In genomic region chr6:85346028-85346634, GRCm38 (mm10) we compare ENCODE assay signal across 8 mouse cellular contexts. TPM values are rescaled to one million over a fixed set of nuclear protein-coding genes. Genes with fewer than 3 reads are reported as not detected.
DNase-seq lines count a peak whose midpoint lies in the region; ATAC-seq and TF ChIP-seq lines count a peak whose summit lies in the region.

No protein-coding gene starts in this region.

- H3K9me3 ChIP-seq in embryonic facial prominence, embryonic 11.5 days (replicated peaks; ENCODE audit: control insufficient read depth, low read length): no peaks in the 10 kb centered on the region
- H3K9me3 ChIP-seq in limb, embryonic 13.5 days: no peaks in the 10 kb centered on the region
- no peaks in the 10 kb centered on the region for H3K9me3 ChIP-seq in midbrain, postnatal 0 days (ENCODE audit: low read length)

- no peak overlapping the region for H3K9ac ChIP-seq in embryonic facial prominence, embryonic 11.5 days (replicated peaks; ENCODE audit: low read length)
- H3K9ac ChIP-seq in limb, embryonic 13.5 days: no peak overlapping the region
- no peak overlapping the region for H3K9ac ChIP-seq in midbrain, postnatal 0 days (replicated peaks; ENCODE audit: low read length, poor library complexity, severe bottlenecking)

- H3K36me3 ChIP-seq in embryonic facial prominence, embryonic 11.5 days (replicated peaks; ENCODE audit: control insufficient read depth, insufficient read depth, low read depth, low read length): no peaks in the 10 kb centered on the region
- peaks cover 34% of the 10 kb centered on the region for H3K36me3 ChIP-seq in limb, embryonic 13.5 days
- peaks cover 31% of the 10 kb centered on the region for H3K36me3 ChIP-seq in midbrain, postnatal 0 days (ENCODE audit: insufficient read depth, low read length)

- no peak overlapping the region for H3K4me3 ChIP-seq in embryonic facial prominence, embryonic 11.5 days (ENCODE audit: low read depth, low read length)
- no peak overlapping the region for H3K4me3 ChIP-seq in limb, embryonic 13.5 days
- no peak overlapping the region for H3K4me3 ChIP-seq in midbrain, postnatal 0 days (ENCODE audit: low read depth, low read length)

- TF ChIP-seq CTCF in midbrain, postnatal 0 days (IDR thresholded peaks at IDR 0.05): peak; percentile 93

- H3K27me3 ChIP-seq in embryonic facial prominence, embryonic 11.5 days (ENCODE audit: control insufficient read depth, insufficient read depth, low read length): no peaks in the 10 kb centered on the region
- peaks cover 21% of the 10 kb centered on the region; the same call in 1 of the 2 replicates for H3K27me3 ChIP-seq in limb, embryonic 13.5 days
- no peaks in the 10 kb centered on the region for H3K27me3 ChIP-seq in midbrain, postnatal 0 days (ENCODE audit: insufficient read depth, low read length)

- peak; percentile 63; the same call in 1 of the 2 replicates for ATAC-seq in embryonic facial prominence, embryonic 11.5 days (replicated peaks; ENCODE audit: insufficient number of reproducible peaks, low FRiP score, low TSS enrichment, low read depth)
- ATAC-seq in limb, embryonic 13.5 days (ENCODE audit: low FRiP score, low read depth): peak; percentile 75; the same call in 1 of the 2 replicates
- peak; percentile 66 for ATAC-seq in midbrain, postnatal 0 days (ENCODE audit: low FRiP score)

- H3K4me2 ChIP-seq in embryonic facial prominence, embryonic 11.5 days (ENCODE audit: low read depth, low read length): no peak overlapping the region
- H3K4me2 ChIP-seq in limb, embryonic 13.5 days (replicated peaks): no peak overlapping the region
- H3K4me2 ChIP-seq in midbrain, postnatal 0 days (ENCODE audit: low read depth, low read length, poor library complexity, severe bottlenecking): no peak overlapping the region

- H3K27ac ChIP-seq in embryonic facial prominence, embryonic 11.5 days (replicated peaks; ENCODE audit: low read depth, low read length): no peak overlapping the region
- no peak overlapping the region for H3K27ac ChIP-seq in limb, embryonic 13.5 days
- H3K27ac ChIP-seq in midbrain, postnatal 0 days (ENCODE audit: low read depth, low read length): no peak overlapping the region

- 40% methylated on average over 6 of the region's 6 CpGs for WGBS in embryonic facial prominence, embryonic 11.5 days
- WGBS in limb, embryonic 13.5 days: 39% methylated on average over 6 of the region's 6 CpGs
- WGBS in midbrain, postnatal 0 days: 36% methylated on average over 6 of the region's 6 CpGs

- H3K4me1 ChIP-seq in embryonic facial prominence, embryonic 11.5 days (ENCODE audit: control insufficient read depth, insufficient read depth, low read length): no peaks in the 10 kb centered on the region
- no peaks in the 10 kb centered on the region for H3K4me1 ChIP-seq in limb, embryonic 13.5 days
- H3K4me1 ChIP-seq in midbrain, postnatal 0 days (ENCODE audit: insufficient read depth, low read length): no peaks in the 10 kb centered on the region

- DNase-seq in 416B (ENCODE audit: low read depth): peak; percentile 92
- DNase-seq in adrenal gland, postnatal 25 days: peak; percentile 83
- DNase-seq in embryonic facial prominence, embryonic 11.5 days (ENCODE audit: low spot score): peak; percentile 94
- peak; percentile 85 for DNase-seq in heart, adult 8-10 months (ENCODE audit: low spot score)
- peak; percentile 85 to 90 for DNase-seq in kidney, adult 8-10 months
- DNase-seq in midbrain, postnatal 0 days (ENCODE audit: low spot score): peak; percentile 96
- DNase-seq in spleen, postnatal 14 days (ENCODE audit: low spot score in 2 of 2): peak; percentile 55 to 74

RNA-seq across cellular contexts. Expression of gene Sfxn5, which starts 12.9 kb away (rescaled TPM):
- 19.8 and 23.0 TPM in 2 replicates for total RNA-seq in adrenal gland, postnatal 25 days (2021)
- polyA plus RNA-seq in embryonic facial prominence, embryonic 11.5 days (2014; fragmentation: Nextera tagmentation; extraction: Ambion mirVana): 4.7 and 5.6 TPM in 2 replicates
- 1 to 10 TPM; 3.2 to 6.4 (median 4.5) TPM for total RNA-seq in heart, adult 8-10 months (2022)
- polyA plus RNA-seq in limb, embryonic 13.5 days (2015; fragmentation: Nextera tagmentation; extraction: Ambion mirVana): 8.9 and 10.1 TPM in 2 replicates
- total RNA-seq in midbrain, postnatal 0 days (2014; rRNA removed): 98.6 and 135 TPM in 2 replicates
- polyA plus RNA-seq in midbrain, postnatal 0 days (2015; fragmentation: Nextera tagmentation; extraction: Ambion mirVana): 76.1 and 76.3 TPM in 2 replicates

RNA-seq across cellular contexts. Expression of gene Rab11fip5, which starts 28.3 kb away (rescaled TPM):
- 27.7 and 38.8 TPM in 2 replicates for total RNA-seq in adrenal gland, postnatal 25 days (2021)
- 3.1 TPM in 2 replicates for polyA plus RNA-seq in embryonic facial prominence, embryonic 11.5 days (2014; fragmentation: Nextera tagmentation; extraction: Ambion mirVana)
- 10 to 100 TPM; 62.7 to 80.9 (median 72.0) TPM for total RNA-seq in heart, adult 8-10 months (2022)
- 16.7 and 17.2 TPM in 2 replicates for polyA plus RNA-seq in limb, embryonic 13.5 days (2015; fragmentation: Nextera tagmentation; extraction: Ambion mirVana)
- total RNA-seq in midbrain, postnatal 0 days (2014; rRNA removed): 52.9 and 65.5 TPM in 2 replicates
- polyA plus RNA-seq in midbrain, postnatal 0 days (2015; fragmentation: Nextera tagmentation; extraction: Ambion mirVana): 24.3 and 27.2 TPM in 2 replicates
